Mouse (Mus musculus) forebrain, embryonic 10.5 days (tissue): ENCODE measurements at regions not wholly inside any gene's neighbourhood (a gene's known extent, or its start where the extent isn't known, plus 50 kb on each side); places are given as distances from the start of the nearest gene placed in this dataset.
A peak's percentile ranks its signal among the peaks of the same experiment; 100 is the strongest.

Experiments
- DNase-seq: peaks from one replicate; pipeline ENCODE4 v3.0.0-alpha.2; 2017; ENCODE audit warnings: low spot score; ENCODE audit errors: extremely low spot score
- H3K27ac ChIP-seq: fragments of 300-500 bp; sonication (generic); 2 replicates; pipeline ENCODE4 v1.5.1; 2016; ENCODE audit warnings: mild to moderate bottlenecking
- H3K27me3 ChIP-seq: fragments of 300-500 bp; sonication (generic); 2 replicates; pipeline ENCODE4 v1.6.1; 2016; ENCODE audit warnings: mild to moderate bottlenecking; ENCODE audit not compliant: poor library complexity, severe bottlenecking
- H3K36me3 ChIP-seq: fragments of 300-500 bp; sonication (generic); replicated peaks from 2 replicates; pipeline ENCODE4 v1.6.1; 2016; ENCODE audit warnings: mild to moderate bottlenecking, moderate library complexity
- H3K4me1 ChIP-seq: fragments of 300-500 bp; sonication (generic); 2 replicates; pipeline ENCODE4 v1.6.1; 2016
- H3K4me3 ChIP-seq: fragments of 300-500 bp; sonication (generic); 2 replicates; pipeline ENCODE4 v1.5.1; 2016; ENCODE audit warnings: mild to moderate bottlenecking, moderate library complexity
- H3K9me3 ChIP-seq: fragments of 300-500 bp; sonication (generic); 2 replicates; pipeline ENCODE4 v1.6.1; 2016; ENCODE audit warnings: mild to moderate bottlenecking, moderate library complexity
- whole genome bisulfite sequencing: fragments of 180-500 bp; shearing (Covaris S2); methylation state at CpG from one replicate; pipeline ENCODE4 v1.1.7; 2016; 5-methylcytosine and 5-hydroxymethylcytosine counted together

DNA sequence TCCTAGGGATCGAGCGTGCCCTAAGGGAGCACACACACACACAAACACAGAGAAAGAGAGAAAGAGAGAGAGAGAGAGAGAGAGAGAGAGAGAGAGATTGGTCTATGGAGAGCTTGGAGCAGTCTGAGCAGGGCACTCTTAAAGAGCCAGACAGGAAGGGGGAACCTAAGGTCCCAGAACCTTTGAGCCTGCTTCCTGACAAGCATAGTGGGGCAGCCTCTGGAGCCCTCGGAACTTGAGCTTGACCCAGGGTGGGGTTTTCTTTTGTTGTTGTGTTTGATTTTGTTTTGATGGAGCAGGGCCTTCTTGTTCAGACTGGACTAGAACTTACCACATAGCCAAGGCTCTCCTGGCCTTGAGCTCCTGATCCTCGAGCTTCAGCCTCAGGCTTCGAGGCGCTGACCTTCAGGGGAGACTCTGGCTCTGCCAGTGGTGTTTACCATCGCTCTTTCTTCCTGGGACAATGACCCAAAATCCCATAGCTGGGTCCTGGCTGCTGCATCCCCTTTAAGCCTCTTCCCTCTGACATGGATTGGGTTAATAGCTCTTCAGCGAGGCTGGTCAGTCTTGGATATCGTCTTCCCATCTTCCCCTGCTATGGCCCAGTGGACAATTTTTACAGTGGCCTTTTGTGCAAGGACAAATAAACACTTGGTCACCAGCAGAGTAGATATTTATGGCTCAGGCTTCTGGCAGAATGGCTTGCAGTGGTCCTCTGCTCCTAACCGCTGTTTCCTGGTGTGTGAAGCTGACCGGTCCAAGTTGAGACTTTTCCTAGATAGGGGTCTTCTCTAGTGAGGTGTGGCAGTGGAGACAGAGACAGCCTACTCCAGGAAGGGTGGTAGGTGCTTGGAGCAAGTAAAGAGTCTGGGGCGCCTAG, 110.1 kb upstream of the Haao start:
- Histone ChIP-seq H3K4me1 (peaks cover 88% of the 10 kb centered on the region), H3K36me3 (no peaks in the 10 kb centered on the region), H3K4me3 (no peak overlapping the region), H3K9me3 (no peaks in the 10 kb centered on the region), H3K27me3 (peaks cover 57% of the 10 kb centered on the region), H3K27ac (peak overlapping the region; percentile 93)
- no peak for DNase-seq
- 74% methylated on average over 10 of the region's 12 CpGs for WGBS

DNA sequence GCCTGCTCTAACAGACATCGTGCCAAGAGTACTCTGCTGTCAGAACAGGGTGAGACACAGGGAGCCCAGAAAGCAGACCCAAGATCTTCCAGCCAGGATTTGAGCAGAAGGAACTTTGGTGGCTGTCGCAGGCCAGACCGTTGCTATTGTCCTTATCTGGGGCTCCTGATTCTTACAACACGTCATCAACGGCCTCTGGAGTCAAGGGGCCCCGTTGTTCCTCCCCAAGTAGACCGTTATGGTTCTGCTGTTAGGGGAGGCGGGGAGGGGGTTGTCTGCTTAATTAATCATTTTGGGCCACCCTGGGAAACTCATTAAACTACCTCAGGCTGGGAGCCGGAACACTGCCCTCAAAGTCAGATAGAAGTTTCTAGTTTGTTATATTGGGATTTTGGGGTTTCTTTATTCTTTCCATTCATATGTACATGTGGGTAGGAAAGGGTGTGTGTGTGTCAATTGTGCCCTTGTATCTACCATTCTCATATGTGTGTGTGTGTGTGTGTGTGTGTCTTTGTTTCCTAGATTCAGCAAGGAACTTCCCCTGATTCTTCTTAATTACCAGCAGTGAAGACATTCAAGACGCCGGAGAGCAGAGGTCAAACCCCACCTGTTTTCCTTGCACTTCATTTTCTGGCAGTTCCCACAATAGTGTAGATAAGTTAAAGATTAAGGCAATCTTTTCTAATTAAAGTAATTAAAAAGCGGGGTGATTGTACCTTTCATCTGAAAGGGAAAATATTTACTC, 109.2 kb upstream of the Haao start:
- Histone ChIP-seq H3K4me1 (peaks cover 84% of the 10 kb centered on the region), H3K9me3 (no peaks in the 10 kb centered on the region), H3K4me3 (no peak overlapping the region), H3K27me3 (peaks cover 49% of the 10 kb centered on the region), H3K27ac (peak overlapping the region; percentile 93), H3K36me3 (no peaks in the 10 kb centered on the region)
- DNase-seq: no peak
- WGBS: 46% methylated on average over 12 of the region's 12 CpGs

DNA sequence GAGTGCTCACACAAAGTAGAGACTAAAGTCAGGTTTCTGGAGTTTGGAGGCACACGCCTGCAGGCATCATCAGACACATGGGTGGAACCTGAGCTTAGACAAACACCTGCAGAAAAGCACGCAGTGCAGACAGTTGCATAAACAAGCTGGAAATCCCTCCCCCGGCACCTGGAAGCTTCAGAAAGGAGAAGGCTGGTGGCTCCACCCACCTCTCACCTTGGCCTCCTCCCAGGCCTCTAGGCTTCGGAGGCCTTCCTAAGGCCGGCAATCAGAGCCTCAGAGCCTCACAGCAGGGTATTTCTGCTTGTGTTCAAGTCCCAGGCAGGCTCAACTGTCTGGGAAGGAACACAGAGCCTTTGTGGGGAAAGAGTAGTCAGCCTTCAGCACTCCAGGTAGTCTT, 108.2 kb upstream of the Haao start:
- Histone ChIP-seq H3K4me3 (no peak overlapping the region), H3K4me1 (peaks cover 84% of the 10 kb centered on the region), H3K36me3 (no peaks in the 10 kb centered on the region), H3K27ac (peak overlapping the region; percentile 93), H3K9me3 (no peaks in the 10 kb centered on the region), H3K27me3 (peaks cover 41% of the 10 kb centered on the region)
- no peak for DNase-seq
- WGBS: 40% methylated on average over 5 of the region's 5 CpGs

DNA sequence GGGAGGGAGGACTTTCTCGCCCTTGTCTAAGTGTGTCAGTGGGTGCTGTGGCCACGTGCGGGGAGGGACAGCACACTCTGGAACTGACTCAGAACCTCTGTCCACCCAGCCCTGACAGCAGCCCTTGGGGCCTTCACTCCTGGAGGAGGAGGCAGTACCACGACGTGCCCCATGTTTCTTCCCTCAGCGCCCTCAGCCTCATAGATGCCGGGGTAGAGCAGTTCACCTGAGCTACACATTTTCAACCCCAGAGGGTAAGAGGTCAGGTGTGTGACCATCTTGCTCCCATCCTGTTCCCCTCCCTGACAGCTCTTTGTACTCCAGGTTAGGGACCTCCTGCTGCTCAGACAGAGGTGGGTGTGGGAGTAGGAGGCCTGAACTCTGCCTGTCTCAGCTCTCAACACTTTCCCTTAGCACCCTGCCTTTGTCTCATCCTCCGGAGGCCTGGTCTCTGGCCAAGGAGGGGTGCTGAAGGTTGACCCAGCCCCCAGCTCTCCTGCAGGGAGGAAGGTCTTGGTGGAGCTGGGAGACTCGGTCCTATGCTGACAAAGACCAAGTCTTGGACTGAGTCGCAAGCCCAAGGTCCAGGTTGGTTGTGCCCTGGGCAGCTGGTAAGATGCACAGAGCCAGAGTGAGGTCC, 107.4 kb upstream of the Haao start:
- DNase-seq: no peak
- no peaks in the 10 kb centered on the region for H3K36me3 ChIP-seq
- peaks cover 84% of the 10 kb centered on the region for H3K4me1 ChIP-seq
- WGBS: 70% methylated on average over 10 of the region's 10 CpGs
- H3K27me3 ChIP-seq: peaks cover 36% of the 10 kb centered on the region; the same call in 1 of the 2 replicates
- H3K27ac ChIP-seq: peak overlapping the region; percentile 93
- no peaks in the 10 kb centered on the region for H3K9me3 ChIP-seq
- H3K4me3 ChIP-seq: no peak overlapping the region

DNA sequence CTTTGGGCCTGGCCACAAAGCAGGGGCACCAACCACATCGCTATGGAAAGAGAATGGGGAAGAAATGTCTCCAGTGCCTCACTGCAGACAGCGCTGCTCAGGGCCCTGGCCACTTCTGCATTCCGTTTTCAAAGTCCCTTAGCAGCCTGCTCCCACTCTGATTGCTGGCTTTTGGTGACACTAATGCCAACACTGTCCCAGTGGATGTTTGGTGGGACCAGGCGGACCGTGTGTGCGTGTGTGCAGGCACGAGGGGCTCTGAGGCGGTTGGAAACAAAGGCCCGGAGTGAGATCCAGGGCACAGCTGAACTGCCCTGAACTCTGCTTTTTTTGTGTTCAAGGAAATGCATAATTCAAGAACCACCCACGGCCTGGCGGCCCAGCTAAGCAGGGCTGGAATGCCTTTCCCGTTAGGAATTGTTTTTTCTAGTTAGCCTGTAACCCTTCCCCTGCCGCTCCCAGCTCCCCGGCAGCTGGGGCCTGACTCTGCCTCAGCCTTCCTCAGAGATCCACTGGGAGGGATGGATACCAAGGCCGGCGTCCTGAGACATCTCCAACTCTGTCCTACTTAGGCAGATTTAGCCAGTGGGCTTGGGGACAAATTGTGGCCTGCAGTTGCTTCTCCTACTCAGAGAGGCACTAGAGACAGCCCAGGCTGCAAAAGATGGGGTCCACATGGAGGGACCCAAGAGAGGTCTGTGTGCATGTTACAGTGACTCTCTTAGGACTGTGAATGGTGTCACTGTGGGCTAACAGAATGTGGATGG, 106.7 kb upstream of the Haao start:
- H3K27ac ChIP-seq: peak overlapping the region; percentile 93
- 12% methylated on average over 16 of the region's 16 CpGs for WGBS
- H3K9me3 ChIP-seq: no peaks in the 10 kb centered on the region
- H3K36me3 ChIP-seq: no peaks in the 10 kb centered on the region
- peak; percentile 75 for DNase-seq
- H3K4me3 ChIP-seq: no peak overlapping the region
- peaks cover 83% of the 10 kb centered on the region for H3K4me1 ChIP-seq
- peaks cover 31% of the 10 kb centered on the region; the same call in 1 of the 2 replicates for H3K27me3 ChIP-seq

DNA sequence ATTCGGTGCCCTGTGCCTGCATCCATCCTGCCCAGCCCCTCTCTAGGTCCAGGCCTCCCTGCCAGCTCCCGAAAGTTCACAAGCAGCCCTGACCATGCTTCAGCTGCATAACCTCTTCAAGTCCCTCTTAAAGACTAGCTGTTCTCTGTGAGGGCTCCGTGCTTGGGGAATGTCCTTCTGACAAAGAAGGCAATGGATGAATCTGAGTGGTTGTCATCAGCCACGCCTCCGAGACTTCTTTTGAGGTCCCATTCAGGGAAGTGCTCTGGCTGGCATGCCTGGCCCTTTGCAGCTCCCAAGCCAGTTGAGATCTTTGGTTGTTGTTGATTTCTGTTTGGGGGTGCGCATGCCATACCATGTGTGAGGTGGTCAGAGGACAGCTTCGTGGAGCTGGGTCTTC, 105.9 kb upstream of the Haao start:
- H3K36me3 ChIP-seq: no peaks in the 10 kb centered on the region
- H3K27me3 ChIP-seq: peaks cover 22% of the 10 kb centered on the region; the same call in 1 of the 2 replicates
- H3K9me3 ChIP-seq: no peaks in the 10 kb centered on the region
- WGBS: 54% methylated on average over 7 of the region's 7 CpGs
- H3K4me1 ChIP-seq: peaks cover 74% of the 10 kb centered on the region
- H3K27ac ChIP-seq: peak overlapping the region; percentile 93
- DNase-seq: no peak
- H3K4me3 ChIP-seq: no peak overlapping the region

DNA sequence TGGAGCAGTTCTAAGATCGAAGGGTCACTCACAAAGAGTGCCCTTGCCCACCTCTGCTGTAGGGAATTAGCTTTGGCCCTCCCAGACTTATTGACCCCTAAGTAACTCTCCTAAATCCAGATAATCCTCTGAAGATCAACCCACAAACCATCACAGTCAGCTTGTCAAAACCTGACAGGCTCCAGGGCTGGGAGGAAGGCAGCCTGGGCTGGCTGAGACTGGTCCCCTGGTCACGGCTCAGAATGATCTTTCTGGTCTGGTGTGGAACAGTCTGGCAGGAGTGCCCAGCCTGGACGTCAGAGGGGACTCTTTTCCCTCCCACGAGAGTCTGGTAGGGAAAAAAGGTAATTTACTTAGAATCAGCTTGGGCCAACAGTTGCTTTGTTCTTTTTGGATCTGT, 99.0 kb upstream of the Haao start:
- Histone ChIP-seq H3K27ac (peak overlapping the region; percentile 81), H3K36me3 (no peaks in the 10 kb centered on the region), H3K27me3 (peaks cover 14% of the 10 kb centered on the region), H3K9me3 (no peaks in the 10 kb centered on the region), H3K4me1 (peaks cover 43% of the 10 kb centered on the region), H3K4me3 (no peak overlapping the region)
- 12% methylated on average over 4 of the region's 4 CpGs for WGBS
- no peak for DNase-seq

DNA sequence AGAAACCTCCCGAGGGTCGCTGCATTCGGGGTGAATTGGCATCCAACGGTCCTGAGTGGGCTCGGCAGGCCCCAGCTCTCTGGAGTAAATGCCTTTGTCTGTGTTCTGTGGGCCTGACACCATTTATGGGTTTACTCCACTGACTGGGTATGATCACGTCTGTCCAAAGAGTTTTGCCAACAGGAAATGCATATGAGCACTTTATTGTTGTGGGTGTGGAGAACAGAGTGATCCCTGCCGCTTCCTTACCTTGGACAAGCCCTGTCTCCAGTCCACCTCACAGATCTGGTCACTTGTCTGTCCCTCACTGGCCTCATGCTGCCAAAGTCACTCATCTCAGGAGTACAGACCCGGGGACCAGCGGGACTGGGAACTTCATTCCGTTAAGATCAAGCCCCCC, 91.6 kb upstream of the Haao start:
- peaks cover 52% of the 10 kb centered on the region for H3K4me1 ChIP-seq
- H3K27ac ChIP-seq: peak overlapping the region; percentile 85
- WGBS: 79% methylated on average over 10 of the region's 10 CpGs

DNA sequence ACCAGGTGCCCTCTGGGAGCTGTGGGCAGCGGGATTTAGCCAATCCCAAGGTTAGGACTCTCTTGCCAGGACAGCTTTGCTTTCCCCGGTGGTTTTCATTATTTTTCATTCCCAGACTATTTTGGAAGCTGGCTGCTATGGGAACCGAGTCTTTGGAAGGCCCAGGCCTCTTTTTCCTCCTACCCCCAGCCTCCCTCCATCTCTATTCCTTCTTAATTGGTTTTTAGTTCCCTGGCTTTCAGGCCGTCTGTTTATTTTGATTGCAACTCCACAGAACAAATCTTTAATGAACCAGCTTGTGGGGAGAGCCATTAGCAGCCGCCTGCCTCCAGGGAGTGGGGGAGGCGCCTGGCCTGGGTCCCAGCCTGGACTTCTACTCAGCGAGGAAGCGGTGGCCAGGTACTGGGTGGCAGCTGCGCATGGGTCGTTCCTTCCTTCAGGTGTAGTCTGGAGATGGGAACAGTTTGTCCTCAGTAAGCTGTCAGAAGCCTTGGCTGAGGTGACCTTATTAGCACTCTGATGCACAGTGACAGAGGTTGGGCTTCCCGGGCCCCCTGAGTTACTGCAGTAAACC, 91.0 kb upstream of the Haao start:
- WGBS: 38% methylated on average over 11 of the region's 11 CpGs
- Histone ChIP-seq H3K4me3 (peak overlapping the region; percentile 14; the same call in 1 of the 2 replicates), H3K27ac (peak overlapping the region; percentile 85), H3K9me3 (no peaks in the 10 kb centered on the region), H3K36me3 (no peaks in the 10 kb centered on the region), H3K4me1 (peaks cover 58% of the 10 kb centered on the region), H3K27me3 (peaks cover 48% of the 10 kb centered on the region)
- DNase-seq: peak; percentile 55

More for the DNA sequence above, 91.6 kb upstream of the Haao start:
- no peak for DNase-seq
- Histone ChIP-seq H3K36me3 (no peaks in the 10 kb centered on the region), H3K27me3 (peaks cover 48% of the 10 kb centered on the region), H3K4me3 (no peak overlapping the region), H3K9me3 (no peaks in the 10 kb centered on the region)

DNA sequence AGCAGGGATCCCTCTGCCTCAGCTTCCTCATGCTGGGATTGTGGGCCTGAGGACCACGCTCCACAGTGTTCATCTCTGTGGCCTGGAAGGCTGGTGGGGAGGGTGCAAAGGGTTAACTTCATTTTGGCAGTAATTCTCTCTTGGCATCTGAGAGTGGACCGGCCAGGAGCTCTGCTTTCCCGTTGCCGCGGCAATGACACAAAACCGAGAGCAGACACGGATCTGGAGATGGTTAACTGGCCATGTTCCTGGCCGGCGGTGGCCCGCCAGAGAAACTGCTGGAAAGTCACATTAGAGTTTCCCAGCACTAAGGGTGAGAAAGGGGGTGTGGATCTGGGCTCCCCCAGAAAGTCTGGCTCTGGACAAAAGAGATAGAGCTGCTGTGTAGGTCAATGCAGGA, 89.8 kb upstream of the Haao start:
- Histone ChIP-seq H3K27me3 (peaks cover 58% of the 10 kb centered on the region), H3K4me1 (peaks cover 59% of the 10 kb centered on the region), H3K27ac (peak overlapping the region; percentile 85), H3K36me3 (no peaks in the 10 kb centered on the region), H3K4me3 (no peak overlapping the region), H3K9me3 (no peaks in the 10 kb centered on the region)
- DNase-seq: no peak
- WGBS: 35% methylated on average over 10 of the region's 10 CpGs

DNA sequence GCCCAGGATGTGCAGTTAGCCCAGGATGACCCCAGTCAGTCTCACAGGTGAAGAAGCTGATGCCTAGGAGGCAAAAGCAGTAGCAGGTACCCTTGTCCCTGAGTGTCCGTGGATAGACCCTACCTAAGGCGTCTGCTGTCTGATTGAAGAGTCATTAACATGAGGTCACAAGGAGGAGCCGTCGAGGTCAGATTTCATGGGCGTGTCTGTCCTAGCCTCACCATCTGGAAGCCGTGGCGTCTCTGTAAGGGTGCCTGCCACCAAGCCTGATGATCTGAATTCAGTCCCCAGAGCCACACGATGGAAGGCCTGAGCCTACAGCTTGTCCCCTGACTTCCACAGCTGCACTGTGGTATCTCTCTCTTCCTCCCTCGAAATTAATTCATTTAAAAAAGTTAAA, 88.9 kb upstream of the Haao start:
- no peaks in the 10 kb centered on the region for H3K9me3 ChIP-seq
- DNase-seq: no peak
- no peak overlapping the region for H3K27ac ChIP-seq
- H3K27me3 ChIP-seq: peaks cover 53% of the 10 kb centered on the region
- no peaks in the 10 kb centered on the region for H3K36me3 ChIP-seq
- no peak overlapping the region for H3K4me3 ChIP-seq
- 77% methylated on average over 9 of the region's 9 CpGs for WGBS
- peaks cover 54% of the 10 kb centered on the region for H3K4me1 ChIP-seq

DNA sequence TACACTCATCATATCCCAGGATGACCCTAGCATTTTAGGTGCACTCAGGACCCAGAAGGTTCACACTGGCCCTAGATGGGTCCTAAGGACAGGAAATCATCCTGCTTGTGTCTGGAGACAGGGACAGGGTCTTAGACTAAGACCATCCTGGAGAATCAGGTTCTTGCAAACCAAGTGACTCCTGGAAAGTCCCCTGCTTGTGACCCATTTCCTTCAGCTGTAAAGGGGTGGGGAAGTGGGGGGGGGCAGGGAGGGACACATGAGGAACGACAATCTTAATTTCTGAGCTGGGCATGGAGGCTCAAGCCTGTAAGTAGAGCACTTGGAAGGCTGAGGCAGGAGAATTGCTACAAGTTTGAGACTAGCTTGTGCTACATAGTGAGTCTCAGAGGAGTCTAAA, 88.2 kb upstream of the Haao start:
- Histone ChIP-seq H3K9me3 (no peaks in the 10 kb centered on the region), H3K27ac (0 out of 2 replicates have a peak overlapping the region, but pooled peaks have one; percentile 62), H3K4me1 (peaks cover 54% of the 10 kb centered on the region), H3K27me3 (peaks cover 49% of the 10 kb centered on the region), H3K36me3 (no peaks in the 10 kb centered on the region), H3K4me3 (no peak overlapping the region)
- no peak for DNase-seq
- WGBS: 73% methylated on average over 1 of the region's 1 CpGs
